In the genomic region with DNA sequence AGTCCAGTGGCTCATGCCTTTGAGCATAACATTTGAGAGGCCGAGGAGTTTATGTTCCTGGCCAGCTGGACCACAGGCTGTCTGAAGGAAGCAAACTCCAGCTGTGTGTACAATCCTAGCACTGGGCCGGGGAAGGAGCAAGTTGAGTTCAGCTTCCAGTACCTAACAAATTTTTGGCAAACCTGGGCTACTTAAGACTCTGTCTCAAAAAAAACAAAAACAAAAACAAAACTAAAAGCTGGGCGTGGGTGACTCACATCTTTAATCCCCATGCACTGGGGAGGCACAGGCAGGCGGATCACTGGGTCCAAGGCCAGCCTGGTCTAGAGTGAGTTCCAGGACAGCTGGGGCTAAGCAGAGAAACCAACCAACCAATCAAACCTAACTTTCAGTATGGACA, we compare ENCODE assay signal across 11 mouse cellular contexts. TPM values are rescaled to one million over a fixed set of nuclear protein-coding genes. Genes with fewer than 3 reads are reported as not detected.
DNase-seq lines count a peak whose midpoint lies in the region; ATAC-seq and TF ChIP-seq lines count a peak whose summit lies in the region.
"Had no signal": no experiment of that assay in that cellular context is flagged by ENCODE, and none has a peak within 500 bp of the region (broad histone marks: within the 10 kb centered on the region; RNA-seq: fewer than 3 reads in every experiment).

No protein-coding gene starts in this region.

- intact Hi-C loops in heart, postnatal 36 days (cut with DNase I): no loop called here

- H3K4me2 ChIP-seq in liver, postnatal 0 days (ENCODE audit: low read depth, low read length): no peak overlapping the region
- H3K4me2 ChIP-seq in liver, embryonic 11.5 days: no peak overlapping the region
- no peak overlapping the region for H3K4me2 ChIP-seq in forebrain, postnatal 0 days (ENCODE audit: low read depth)
- H3K4me2 ChIP-seq: forebrain, embryonic 12.5 days had no signal

- H3K4me1 ChIP-seq in liver, postnatal 0 days (ENCODE audit: insufficient read depth): peaks cover 9% of the 10 kb centered on the region; the same call in 1 of the 2 replicates
- peaks cover 15% of the 10 kb centered on the region for H3K4me1 ChIP-seq in liver, embryonic 11.5 days (replicated peaks; ENCODE audit: control insufficient read depth, insufficient read depth, low read length)
- peaks cover 78% of the 10 kb centered on the region for H3K4me1 ChIP-seq in bone marrow macrophage, adult 2 months (ENCODE audit: control insufficient read depth, insufficient read depth, low read length)
- no peaks in the 10 kb centered on the region for H3K4me1 ChIP-seq in forebrain, postnatal 0 days (ENCODE audit: insufficient read depth)

- TF ChIP-seq EP300 in liver, postnatal 0 days (IDR thresholded peaks at IDR 0.05; ENCODE audit: low read depth): no peak

- peak; percentile 97 for DNase-seq in heart, adult 11 months
- DNase-seq in heart, postnatal 36 days: no peak
- no peak for DNase-seq in liver, postnatal 0 days
- no peak for DNase-seq in liver, embryonic 11.5 days (ENCODE audit: low spot score)
- DNase-seq in forebrain, postnatal 0 days: no peak
- DNase-seq in spleen, adult 18-20 months: no peak

- no peaks in the 10 kb centered on the region for H3K36me3 ChIP-seq in liver, postnatal 0 days (replicated peaks; ENCODE audit: insufficient read depth, low read length)
- no peaks in the 10 kb centered on the region for H3K36me3 ChIP-seq in liver, embryonic 11.5 days (ENCODE audit: control insufficient read depth, insufficient read depth, low read length)
- H3K36me3 ChIP-seq in macrophage (ENCODE audit: inconsistent target): no peaks in the 10 kb centered on the region
- no peaks in the 10 kb centered on the region for H3K36me3 ChIP-seq in forebrain, postnatal 0 days (ENCODE audit: insufficient read depth)
- H3K36me3 ChIP-seq: forebrain, embryonic 12.5 days; limb, embryonic 10.5 days had no signal

- TF ChIP-seq POLR2A in bone marrow macrophage, adult 2 months (IDR thresholded peaks at IDR 0.05; ENCODE audit: borderline replicate concordance, low read depth, low read length): no peak

- WGBS in liver, postnatal 0 days (ENCODE audit: insufficient replicate concordance): 64% methylated on average over 4 of the region's 4 CpGs
- 80% methylated on average over 4 of the region's 4 CpGs for WGBS in liver, embryonic 11.5 days
- WGBS in macrophage (ENCODE audit: missing documents): 78% methylated on average over 4 of the region's 4 CpGs
- WGBS in forebrain, postnatal 0 days: 81% methylated on average over 4 of the region's 4 CpGs

- peak overlapping the region; percentile 55; the same call in 1 of the 2 replicates for H3K27ac ChIP-seq in liver, postnatal 0 days (ENCODE audit: low read depth)
- H3K27ac ChIP-seq in liver, embryonic 11.5 days (ENCODE audit: low read depth, low read length): no peak overlapping the region
- H3K27ac ChIP-seq in bone marrow macrophage, adult 2 months (ENCODE audit: insufficient read depth, low read depth, low read length): peak overlapping the region; percentile 16; the same call in 1 of the 2 replicates
- H3K27ac ChIP-seq in macrophage: peak overlapping the region; percentile 28; the same call in 1 of the 2 replicates
- no peak overlapping the region for H3K27ac ChIP-seq in forebrain, postnatal 0 days (ENCODE audit: low read depth, low read length)
- H3K27ac ChIP-seq: forebrain, embryonic 12.5 days had no signal

- ATAC-seq in liver, postnatal 0 days: no peak
- no peak for ATAC-seq in liver, embryonic 11.5 days (replicated peaks; ENCODE audit: low FRiP score)
- no peak for ATAC-seq in forebrain, postnatal 0 days

- no peaks in the 10 kb centered on the region for H3K9me3 ChIP-seq in liver, postnatal 0 days (ENCODE audit: low read length)
- no peaks in the 10 kb centered on the region for H3K9me3 ChIP-seq in liver, embryonic 11.5 days (ENCODE audit: control insufficient read depth, low read length)
- no peaks in the 10 kb centered on the region for H3K9me3 ChIP-seq in forebrain, postnatal 0 days (ENCODE audit: low read length)
- H3K9me3 ChIP-seq: forebrain, embryonic 12.5 days; limb, embryonic 10.5 days had no signal

- no peak for TF ChIP-seq CTCF in liver, postnatal 0 days (IDR thresholded peaks at IDR 0.05; ENCODE audit: low read depth)
- TF ChIP-seq CTCF in bone marrow macrophage, adult 2 months (IDR thresholded peaks at IDR 0.05; ENCODE audit: low read depth, low read length): no peak
- no peak for TF ChIP-seq CTCF in forebrain, postnatal 0 days (IDR thresholded peaks at IDR 0.05; ENCODE audit: low read depth)

- no peak overlapping the region for H3K9ac ChIP-seq in liver, postnatal 0 days (replicated peaks)
- no peak overlapping the region for H3K9ac ChIP-seq in liver, embryonic 11.5 days (ENCODE audit: low read depth, low read length)
- H3K9ac ChIP-seq in forebrain, postnatal 0 days: no peak overlapping the region

- no peaks in the 10 kb centered on the region for H3K27me3 ChIP-seq in liver, postnatal 0 days (ENCODE audit: insufficient read depth, low read length)
- peaks cover 5% of the 10 kb centered on the region; the same call in 1 of the 2 replicates for H3K27me3 ChIP-seq in liver, embryonic 11.5 days (replicated peaks; ENCODE audit: control insufficient read depth, insufficient read depth, low read length)
- H3K27me3 ChIP-seq in forebrain, postnatal 0 days (ENCODE audit: insufficient read depth, low read length): no peaks in the 10 kb centered on the region
- H3K27me3 ChIP-seq: CH12.LX had no signal

- no peaks in the 10 kb centered on the region for H3K79me2 ChIP-seq in macrophage (ENCODE audit: inconsistent target)

- no peak overlapping the region for H3K4me3 ChIP-seq in liver, postnatal 0 days (ENCODE audit: low read depth, low read length)
- no peak overlapping the region for H3K4me3 ChIP-seq in liver, embryonic 11.5 days (ENCODE audit: low read depth, low read length)
- H3K4me3 ChIP-seq in bone marrow macrophage, adult 2 months (ENCODE audit: insufficient read depth, low read length): no peak overlapping the region
- no peak overlapping the region for H3K4me3 ChIP-seq in macrophage (ENCODE audit: inconsistent target)
- no peak overlapping the region for H3K4me3 ChIP-seq in forebrain, postnatal 0 days (ENCODE audit: low read depth, low read length)
- H3K4me3 ChIP-seq: forebrain, embryonic 12.5 days; limb, embryonic 10.5 days had no signal

RNA-seq across cellular contexts. Expression of a gene that starts 10.6 kb away (rescaled TPM):
- total RNA-seq in heart, postnatal 36 days (2021): 10 to 100 TPM; 15.0 to 17.1 TPM
- 2.0 TPM in 2 replicates for polyA plus RNA-seq in liver, postnatal 0 days (2015; fragmentation: Nextera tagmentation; extraction: Ambion mirVana)
- polyA plus RNA-seq in liver, embryonic 11.5 days (2014; fragmentation: Nextera tagmentation; extraction: Ambion mirVana): 0.77 and 0.78 TPM in 2 replicates
- 1.3 and 2.4 TPM in 2 replicates for polyA plus RNA-seq in bone marrow macrophage, adult 2 months (2012; ENCODE audit: insufficient read depth, insufficient read length, missing spikeins)
- 100 to 1,000 TPM in 2 of 26 experiments, 10 to 100 TPM in 24; 10.2 to 415 (median 29.1) TPM for total RNA-seq in macrophage (2018; cell fraction: chromatin; rRNA removed)
- total RNA-seq in macrophage (2018; cell fraction: cytosol; rRNA removed): 10 to 100 TPM in 6 of 26 experiments, 1 to 10 TPM in 20; 2.2 to 85.8 (median 5.8) TPM
- 100 to 1,000 TPM in 2 of 26 experiments, 10 to 100 TPM in 22, 1 to 10 TPM in 2; 6.1 to 367 (median 16.3) TPM for total RNA-seq in macrophage (2018; cell fraction: nucleus; rRNA removed)
- polyA plus RNA-seq in macrophage (2018): 1.1 to 9.2 TPM (median 3.1 TPM) in 3 replicates
- 32.8 and 39.1 TPM in 2 replicates for total RNA-seq in forebrain, postnatal 0 days (2014; rRNA removed)
- 17.3 and 24.1 TPM in 2 replicates for polyA plus RNA-seq in forebrain, postnatal 0 days (2015; fragmentation: Nextera tagmentation; extraction: Ambion mirVana)

RNA-seq across cellular contexts. Expression of a gene that starts 21.5 kb away (rescaled TPM):
- total RNA-seq in heart, postnatal 36 days (2021): 1 to 10 TPM; 7.3 to 7.8 TPM
- polyA plus RNA-seq in liver, postnatal 0 days (2015; fragmentation: Nextera tagmentation; extraction: Ambion mirVana): 7.4 and 8.3 TPM in 2 replicates
- 18.2 and 22.1 TPM in 2 replicates for polyA plus RNA-seq in liver, embryonic 11.5 days (2014; fragmentation: Nextera tagmentation; extraction: Ambion mirVana)
- polyA plus RNA-seq in bone marrow macrophage, adult 2 months (2012; ENCODE audit: insufficient read depth, insufficient read length, missing spikeins): 6.2 and 6.8 TPM in 2 replicates
- total RNA-seq in macrophage (2018; cell fraction: chromatin; rRNA removed): 10 to 100 TPM in 17 of 26 experiments, 1 to 10 TPM in 9; 4.8 to 33.0 (median 16.0) TPM
- 1 to 10 TPM; 2.1 to 5.6 (median 2.9) TPM for total RNA-seq in macrophage (2018; cell fraction: cytosol; rRNA removed)
- total RNA-seq in macrophage (2018; cell fraction: nucleus; rRNA removed): 10 to 100 TPM in 18 of 26 experiments, 1 to 10 TPM in 8; 3.6 to 25.4 (median 13.5) TPM
- polyA plus RNA-seq in macrophage (2018): 1.6 to 6.1 TPM (median 5.0 TPM) in 3 replicates
- 19.3 and 25.5 TPM in 2 replicates for total RNA-seq in forebrain, postnatal 0 days (2014; rRNA removed)
- 21.1 and 23.6 TPM in 2 replicates for polyA plus RNA-seq in forebrain, postnatal 0 days (2015; fragmentation: Nextera tagmentation; extraction: Ambion mirVana)

RNA-seq across cellular contexts. Expression of a gene that starts 29.5 kb away (rescaled TPM):
- 100 to 1,000 TPM in 1 of 2 experiments, 10 to 100 TPM in 1; 93.9 to 209 TPM for total RNA-seq in heart, postnatal 36 days (2021)
- 0.45 TPM in 1 of 2 replicates, not detected in the other for polyA plus RNA-seq in liver, postnatal 0 days (2015; fragmentation: Nextera tagmentation; extraction: Ambion mirVana)
- polyA plus RNA-seq in liver, embryonic 11.5 days (2014; fragmentation: Nextera tagmentation; extraction: Ambion mirVana): not detected in 2 replicates
- polyA plus RNA-seq in bone marrow macrophage, adult 2 months (2012; ENCODE audit: insufficient read depth, insufficient read length, missing spikeins): 1.5 and 3.5 TPM in 2 replicates
- 1 to 10 TPM in 5 of 26 experiments, under 1 TPM in 4, not detected in 17; 0.51 to 3.4 (median 1.0) TPM for total RNA-seq in macrophage (2018; cell fraction: chromatin; rRNA removed)
- total RNA-seq in macrophage (2018; cell fraction: cytosol; rRNA removed): under 1 TPM in 9 of 26 experiments, not detected in 17; 0.05 to 0.34 (median 0.19) TPM
- 1 to 10 TPM in 3 of 26 experiments, under 1 TPM in 1, not detected in 22; 0.59 to 1.6 (median 1.3) TPM for total RNA-seq in macrophage (2018; cell fraction: nucleus; rRNA removed)
- polyA plus RNA-seq in macrophage (2018): 0.11 TPM in 1 of 3 replicates, not detected in the others
- 0.38 TPM in 1 of 2 replicates, not detected in the other for total RNA-seq in forebrain, postnatal 0 days (2014; rRNA removed)
- polyA plus RNA-seq in forebrain, postnatal 0 days (2015; fragmentation: Nextera tagmentation; extraction: Ambion mirVana): 0.27 TPM in 1 of 2 replicates, not detected in the other

RNA-seq across cellular contexts. Expression of a gene that starts 32.1 kb away (rescaled TPM):
- total RNA-seq in heart, postnatal 36 days (2021): 100 to 1,000 TPM; 203 to 373 TPM
- polyA plus RNA-seq in liver, postnatal 0 days (2015; fragmentation: Nextera tagmentation; extraction: Ambion mirVana): 2.0 and 2.2 TPM in 2 replicates
- polyA plus RNA-seq in liver, embryonic 11.5 days (2014; fragmentation: Nextera tagmentation; extraction: Ambion mirVana): 11.0 and 13.4 TPM in 2 replicates
- polyA plus RNA-seq in bone marrow macrophage, adult 2 months (2012; ENCODE audit: insufficient read depth, insufficient read length, missing spikeins): 5.5 and 7.6 TPM in 2 replicates
- 10 to 100 TPM; 11.4 to 52.4 (median 31.3) TPM for total RNA-seq in macrophage (2018; cell fraction: chromatin; rRNA removed)
- 1 to 10 TPM in 6 of 26 experiments, under 1 TPM in 17, not detected in 3; 0.10 to 1.9 (median 0.41) TPM for total RNA-seq in macrophage (2018; cell fraction: cytosol; rRNA removed)
- 10 to 100 TPM in 15 of 26 experiments, 1 to 10 TPM in 11; 1.0 to 32.8 (median 12.9) TPM for total RNA-seq in macrophage (2018; cell fraction: nucleus; rRNA removed)
- 1.3 to 4.4 TPM (median 1.6 TPM) in 3 replicates for polyA plus RNA-seq in macrophage (2018)
- 6.3 and 9.8 TPM in 2 replicates for total RNA-seq in forebrain, postnatal 0 days (2014; rRNA removed)
- 4.5 and 5.3 TPM in 2 replicates for polyA plus RNA-seq in forebrain, postnatal 0 days (2015; fragmentation: Nextera tagmentation; extraction: Ambion mirVana)

RNA-seq across cellular contexts. Expression of a gene that starts 57.1 kb away (rescaled TPM):
- total RNA-seq in heart, postnatal 36 days (2021): 10 to 100 TPM; 16.0 to 19.2 TPM
- polyA plus RNA-seq in liver, postnatal 0 days (2015; fragmentation: Nextera tagmentation; extraction: Ambion mirVana): 0.92 and 1.1 TPM in 2 replicates
- 3.3 and 3.8 TPM in 2 replicates for polyA plus RNA-seq in liver, embryonic 11.5 days (2014; fragmentation: Nextera tagmentation; extraction: Ambion mirVana)
- 19.9 and 22.9 TPM in 2 replicates for polyA plus RNA-seq in bone marrow macrophage, adult 2 months (2012; ENCODE audit: insufficient read depth, insufficient read length, missing spikeins)
- 10 to 100 TPM in 16 of 26 experiments, 1 to 10 TPM in 10; 2.7 to 42.7 (median 14.5) TPM for total RNA-seq in macrophage (2018; cell fraction: chromatin; rRNA removed)
- 10 to 100 TPM in 11 of 26 experiments, 1 to 10 TPM in 15; 4.3 to 23.0 (median 9.2) TPM for total RNA-seq in macrophage (2018; cell fraction: cytosol; rRNA removed)
- 10 to 100 TPM in 23 of 26 experiments, 1 to 10 TPM in 3; 8.2 to 41.7 (median 17.7) TPM for total RNA-seq in macrophage (2018; cell fraction: nucleus; rRNA removed)
- polyA plus RNA-seq in macrophage (2018): 6.7 to 14.7 TPM (median 6.8 TPM) in 3 replicates
- total RNA-seq in forebrain, postnatal 0 days (2014; rRNA removed): 25.6 and 29.1 TPM in 2 replicates
- polyA plus RNA-seq in forebrain, postnatal 0 days (2015; fragmentation: Nextera tagmentation; extraction: Ambion mirVana): 3.7 and 4.8 TPM in 2 replicates

Comparison
In these comparisons a context has a peak if more than half of its experiments do, and no peak if none do; other contexts are left out.
1. H3K27ac ChIP-seq: peak in liver, postnatal 0 days (single experiment), bone marrow macrophage, adult 2 months (single experiment) and macrophage (single experiment); none in liver, embryonic 11.5 days (single experiment) and forebrain, postnatal 0 days (single experiment).